Mouse (Mus musculus): ENCODE results near the gene Olfr91.

Olfr91 gene

GRCm38 (mm10) chr17:37062101-37062641, 35.9 kb downstream of the Olfr91 start:
- peak; percentile 32 for DNase-seq (ENCODE audit: low read depth, low spot score)

- DNase-seq (ENCODE audit: low read depth, low spot score) = peak; percentile 82
Observed at GRCm38 (mm10) chr17:37061435-37061834, 36.6 kb downstream of the Olfr91 start.

- DNase-seq (ENCODE audit: low read depth, low spot score) = no peak
Observed at GRCm38 (mm10) chr17:37056957-37057356, 41.1 kb downstream of the Olfr91 start.

GRCm38 (mm10) chr17:37051745-37052144, 46.3 kb downstream of the Olfr91 start:
- no peak for DNase-seq (ENCODE audit: low read depth, low spot score)

- DNase-seq (ENCODE audit: low read depth, low spot score) = no peak
Observed at GRCm38 (mm10) chr17:37050876-37051275, 47.2 kb downstream of the Olfr91 start.

GRCm38 (mm10) chr17:37050399-37050798, 47.7 kb downstream of the Olfr91 start:
- DNase-seq (ENCODE audit: low read depth, low spot score) = peak; percentile 30

- DNase-seq (ENCODE audit: low read depth, low spot score) = no peak
Observed at GRCm38 (mm10) chr17:37049570-37050310, 48.3 kb downstream of the Olfr91 start.

GRCm38 (mm10) chr17:37048383-37048782, 49.7 kb downstream of the Olfr91 start:
- no peak for DNase-seq (ENCODE audit: low read depth, low spot score)

- DNase-seq (ENCODE audit: low read depth, low spot score) = peak; percentile 73
Observed at GRCm38 (mm10) chr17:37047981-37048380, 50.1 kb downstream of the Olfr91 start.

- no peak for DNase-seq (ENCODE audit: low read depth, low spot score)
Observed at GRCm38 (mm10) chr17:37047332-37047976, 50.6 kb downstream of the Olfr91 start.

- DNase-seq (ENCODE audit: low read depth, low spot score) = peak; percentile 49
Observed at GRCm38 (mm10) chr17:37046312-37047112, 51.6 kb downstream of the Olfr91 start.

- peak; percentile 83 for DNase-seq (ENCODE audit: low read depth, low spot score)
Observed at GRCm38 (mm10) chr17:37045611-37046311, 52.3 kb downstream of the Olfr91 start, which contains the start of gene Gabbr1. Gene Gabbr1 (plus strand): TSS chr17:37045966.

GRCm38 (mm10) chr17:37044651-37045244, 53.3 kb downstream of the Olfr91 start:
- DNase-seq (ENCODE audit: low read depth, low spot score) = peak; percentile 38
